Comparison of ENCODE assay signal across 9 mouse cellular contexts in the genomic region with DNA sequence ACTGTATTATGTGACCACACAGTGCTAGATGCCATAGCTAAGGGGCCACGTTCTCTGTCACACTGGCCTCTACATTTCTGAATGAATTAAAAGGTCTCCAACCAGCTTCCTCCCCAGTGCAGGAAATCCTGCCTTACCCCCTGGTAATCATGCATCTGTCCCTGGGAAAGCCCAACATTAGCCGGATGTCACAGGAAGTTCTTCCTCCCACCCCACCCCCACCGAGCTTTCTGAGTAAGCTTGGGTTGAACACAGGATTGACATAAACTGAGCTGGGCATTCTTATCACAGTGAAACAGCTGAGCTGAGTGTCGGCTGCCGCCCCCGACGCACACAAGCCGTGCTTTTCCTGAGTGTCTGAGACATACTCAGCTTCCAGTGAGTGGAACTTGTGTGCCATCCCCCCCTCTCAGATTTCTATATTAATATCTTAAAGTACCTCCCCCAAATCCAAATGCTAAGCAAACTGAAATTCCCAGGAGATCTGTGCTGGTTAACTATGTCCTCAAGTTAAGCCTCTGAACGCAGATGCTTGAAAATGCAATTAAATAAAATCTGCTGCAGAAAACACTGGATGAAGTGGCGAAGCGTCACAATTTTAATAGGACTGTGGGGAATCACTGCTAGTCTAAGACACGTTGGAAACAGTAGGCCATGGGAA. TPM values are rescaled to one million over a fixed set of nuclear protein-coding genes. Genes with fewer than 3 reads are reported as not detected.
DNase-seq lines count a peak whose midpoint lies in the region; ATAC-seq and TF ChIP-seq lines count a peak whose summit lies in the region.
"Had no signal": no experiment of that assay in that cellular context is flagged by ENCODE, and none has a peak within 500 bp of the region (broad histone marks: within the 10 kb centered on the region; RNA-seq: fewer than 3 reads in every experiment).

No protein-coding gene starts in this region.

- 68% methylated on average over 12 of the region's 12 CpGs for WGBS in hindbrain, embryonic 10.5 days
- whole genome bisulfite sequencing in liver, adult 2 months, result 47% methylated on average over 12 of the region's 12 CpGs
- 32% methylated on average over 12 of the region's 12 CpGs for WGBS in midbrain, postnatal 0 days
- WGBS in forebrain, embryonic 14.5 days, result 76% methylated on average over 12 of the region's 12 CpGs

- no peaks in the 10 kb centered on the region for H3K9me3 ChIP-seq in hindbrain, embryonic 10.5 days
- H3K9me3 ChIP-seq in midbrain, postnatal 0 days (ENCODE audit: low read length), result no peaks in the 10 kb centered on the region
- no peaks in the 10 kb centered on the region for H3K9me3 ChIP-seq in forebrain, embryonic 14.5 days (replicated peaks; ENCODE audit: control insufficient read depth, low read length)

- H3K79me2 ChIP-seq in liver, adult 2 months (ENCODE audit: control insufficient read depth, insufficient read depth, low read length), result no peaks in the 10 kb centered on the region

- H3K36me3 ChIP-seq in hindbrain, embryonic 10.5 days, result no peaks in the 10 kb centered on the region
- H3K36me3 ChIP-seq in liver, adult 2 months (ENCODE audit: control insufficient read depth, insufficient read depth, low read length), result no peaks in the 10 kb centered on the region
- no peaks in the 10 kb centered on the region for H3K36me3 ChIP-seq in midbrain, postnatal 0 days (ENCODE audit: insufficient read depth, low read length)
- no peaks in the 10 kb centered on the region for H3K36me3 ChIP-seq in forebrain, embryonic 14.5 days (ENCODE audit: control insufficient read depth, insufficient read depth, low read length)
- H3K36me3 ChIP-seq: G1E had no signal

- ATAC-seq in common myeloid progenitor, adult 5-6 weeks (replicated peaks; ENCODE audit: low read depth, poor library complexity, severe bottlenecking), result peak; percentile 84
- ATAC-seq in midbrain, postnatal 0 days (ENCODE audit: low FRiP score), result peak; percentile 31; the same call in 1 of the 2 replicates
- no peak for ATAC-seq in forebrain, embryonic 14.5 days

- DNase-seq in kidney, adult 9 months, result peak; percentile 23
- no peak for DNase-seq in kidney, adult 18-20 months
- peak; percentile 30 for DNase-seq in hindbrain, embryonic 10.5 days (ENCODE audit: low spot score)
- DNase-seq in liver, adult 2 months (ENCODE audit: extremely low read depth, low read depth, low spot score), result peak; percentile 12
- peak; percentile 60 for DNase-seq in midbrain, postnatal 0 days (ENCODE audit: low spot score)
- no peak for DNase-seq in cerebellum, adult 18-20 months
- no peak for DNase-seq in forebrain, embryonic 14.5 days (ENCODE audit: low spot score)

- no peak for TF ChIP-seq CTCF in liver, adult 2 months (IDR thresholded peaks at IDR 0.05; ENCODE audit: low read depth, low read length)
- no peak for TF ChIP-seq CTCF in midbrain, postnatal 0 days (IDR thresholded peaks at IDR 0.05)

- peaks cover 31% of the 10 kb centered on the region for H3K4me1 ChIP-seq in hindbrain, embryonic 10.5 days (replicated peaks)
- H3K4me1 ChIP-seq in liver, adult 2 months (ENCODE audit: control insufficient read depth, insufficient read depth, low read length), result no peaks in the 10 kb centered on the region; the same call in 1 of the 2 replicates
- 0 out of 2 replicates have a peak, but pooled peaks cover 6% of the 10 kb centered on the region for H3K4me1 ChIP-seq in midbrain, postnatal 0 days (ENCODE audit: insufficient read depth, low read length)
- H3K4me1 ChIP-seq in forebrain, embryonic 14.5 days (ENCODE audit: control insufficient read depth, insufficient read depth, low read length), result peaks cover 5% of the 10 kb centered on the region; the same call in 1 of the 2 replicates

- H3K9ac ChIP-seq in liver, adult 2 months (ENCODE audit: low read depth, low read length), result no peak overlapping the region
- no peak overlapping the region for H3K9ac ChIP-seq in midbrain, postnatal 0 days (replicated peaks; ENCODE audit: low read length, poor library complexity, severe bottlenecking)
- no peak overlapping the region for H3K9ac ChIP-seq in forebrain, embryonic 14.5 days (ENCODE audit: low read length)

- no peaks in the 10 kb centered on the region for H3K27me3 ChIP-seq in hindbrain, embryonic 10.5 days (ENCODE audit: insufficient read depth, poor library complexity, severe bottlenecking)
- H3K27me3 ChIP-seq in liver, adult 2 months (ENCODE audit: control insufficient read depth, insufficient read depth, low read length), result no peaks in the 10 kb centered on the region
- no peaks in the 10 kb centered on the region for H3K27me3 ChIP-seq in midbrain, postnatal 0 days (ENCODE audit: insufficient read depth, low read length)
- no peaks in the 10 kb centered on the region for H3K27me3 ChIP-seq in forebrain, embryonic 14.5 days (replicated peaks; ENCODE audit: control insufficient read depth, insufficient read depth, low read length)

- peak overlapping the region; percentile 59; the same call in 1 of the 2 replicates for H3K27ac ChIP-seq in hindbrain, embryonic 10.5 days
- H3K27ac ChIP-seq in liver, adult 2 months (replicated peaks; ENCODE audit: insufficient read depth, low read depth, low read length), result 0 out of 2 replicates have a peak overlapping the region, but pooled peaks have one; percentile 29
- H3K27ac ChIP-seq in midbrain, postnatal 0 days (ENCODE audit: low read depth, low read length), result peak overlapping the region; percentile 18; the same call in 1 of the 2 replicates
- no peak overlapping the region; the same call in 1 of the 2 replicates for H3K27ac ChIP-seq in forebrain, embryonic 14.5 days (ENCODE audit: low read depth, low read length)

- peak overlapping the region; percentile 6; the same call in 1 of the 2 replicates for H3K4me2 ChIP-seq in midbrain, postnatal 0 days (ENCODE audit: low read depth, low read length, poor library complexity, severe bottlenecking)
- no peak overlapping the region for H3K4me2 ChIP-seq in forebrain, embryonic 14.5 days (ENCODE audit: low read length)

- H3K4me3 ChIP-seq in hindbrain, embryonic 10.5 days, result no peak overlapping the region
- no peak overlapping the region for H3K4me3 ChIP-seq in liver, adult 2 months (ENCODE audit: insufficient read depth, low read depth, low read length)
- H3K4me3 ChIP-seq in midbrain, postnatal 0 days (ENCODE audit: low read depth, low read length), result no peak overlapping the region
- H3K4me3 ChIP-seq in forebrain, embryonic 14.5 days (ENCODE audit: low read depth, low read length), result no peak overlapping the region

- TF ChIP-seq POLR2A in liver, adult 2 months (IDR thresholded peaks at IDR 0.05; ENCODE audit: extremely low read depth, insufficient read depth, low read length), result no peak

RNA-seq across cellular contexts. Expression of a gene that starts 38.3 kb away (rescaled TPM):
- 0.14 TPM in 1 of 2 replicates, not detected in the other for total RNA-seq in common myeloid progenitor, adult 5-6 weeks (2017)
- polyA plus RNA-seq in hindbrain, embryonic 10.5 days (2016; fragmentation: Nextera tagmentation; extraction: Ambion mirVana), result 10.7 and 17.8 TPM in 2 replicates
- 0.54 and 0.55 TPM in 2 replicates for total RNA-seq in liver, adult 2 months (2014; rRNA removed)
- polyA plus RNA-seq in liver, adult 2 months (2012; rRNA removed), result 0.16 and 0.31 TPM in 2 replicates
- total RNA-seq in midbrain, postnatal 0 days (2014; rRNA removed), result 31.0 and 31.1 TPM in 2 replicates
- 21.6 and 28.5 TPM in 2 replicates for polyA plus RNA-seq in midbrain, postnatal 0 days (2015; fragmentation: Nextera tagmentation; extraction: Ambion mirVana)
- polyA plus RNA-seq in forebrain, embryonic 14.5 days (2014; fragmentation: Nextera tagmentation; extraction: Ambion mirVana), result 15.3 and 23.8 TPM in 2 replicates
- polyA plus RNA-seq: G1E had no signal

Comparison
In these comparisons a context has a peak if more than half of its experiments do, and no peak if none do; other contexts are left out.
1. DNase-seq: peak in kidney, adult 9 months (single experiment), hindbrain, embryonic 10.5 days (single experiment), liver, adult 2 months (single experiment) and midbrain, postnatal 0 days (single experiment); none in kidney, adult 18-20 months (single experiment), cerebellum, adult 18-20 months (0 of 2) and forebrain, embryonic 14.5 days (single experiment).